Mouse (Mus musculus): ENCODE measurements around the gene Pdik1l. TPM values are rescaled to one million over a fixed set of nuclear protein-coding genes. Genes with fewer than 3 reads are reported as not detected.
A peak's percentile ranks its signal among the peaks of the same experiment; 100 is the strongest.
"Not testable (repeated sequence)": the region's sequence is repeated elsewhere in the genome, so short reads cannot be mapped to it uniquely, and the experiment has no call there.

The Pdik1l gene
- total and polyA plus RNA-seq, 3 experiments, result 4.0 to 53.2 (median 42.9) TPM

- Histone ChIP-seq H3K27me3 (ENCODE audit: insufficient read depth, low read length) (no peaks in the 10 kb centered on the region), H3K4me3 (ENCODE audit: low read depth, low read length) (peak overlapping the region; percentile 54), H3K4me1 (ENCODE audit: insufficient read depth, low read depth, low read length) (peaks cover 22% of the 10 kb centered on the region), H3K36me3 (replicated peaks) (peaks cover 29% of the 10 kb centered on the region), H3K9me3 (replicated peaks) (no peaks in the 10 kb centered on the region)
- no peak for TF ChIP-seq GATA2 (IDR thresholded peaks at IDR 0.05; ENCODE audit: borderline replicate concordance, low read depth, low read length)
- no peak for TF ChIP-seq TAL1 (conservative IDR thresholded peaks at IDR 0.05; ENCODE audit: low read depth, low read length)
- DNase-seq (ENCODE audit: low spot score), result no peak
- ATAC-seq (ENCODE audit: extremely low read depth, insufficient number of reproducible peaks, low FRiP score, poor library complexity, severe bottlenecking), result no peak
Observed at GRCm38 (mm10) chr4:134272731-134273416, 14.8 kb downstream of the Pdik1l start.

- Histone ChIP-seq H3K4me1 (ENCODE audit: insufficient read depth, low read depth, low read length) (peaks cover 22% of the 10 kb centered on the region), H3K36me3 (replicated peaks) (peaks cover 20% of the 10 kb centered on the region), H3K27me3 (ENCODE audit: insufficient read depth, low read length) (no peaks in the 10 kb centered on the region), H3K9me3 (replicated peaks) (no peaks in the 10 kb centered on the region), H3K4me3 (ENCODE audit: low read depth, low read length) (no peak overlapping the region)
- DNase-seq (ENCODE audit: low spot score), result no peak
- TF ChIP-seq TAL1 (conservative IDR thresholded peaks at IDR 0.05; ENCODE audit: low read depth, low read length) (no peak), GATA2 (IDR thresholded peaks at IDR 0.05; ENCODE audit: borderline replicate concordance, low read depth, low read length) (no peak), GATA1 (IDR thresholded peaks at IDR 0.05; ENCODE audit: borderline replicate concordance, low read length) (no peak), CTCF (IDR thresholded peaks at IDR 0.05; ENCODE audit: low read depth, low read length) (no peak), POLR2AphosphoS5 (IDR thresholded peaks at IDR 0.05; ENCODE audit: insufficient replicate concordance, low read depth, low read length) (no peak)
- ATAC-seq (ENCODE audit: extremely low read depth, insufficient number of reproducible peaks, low FRiP score, poor library complexity, severe bottlenecking), result no peak
Observed at GRCm38 (mm10) chr4:134271979-134272378, 15.7 kb downstream of the Pdik1l start.

GRCm38 (mm10) chr4:134269622-134270021 lies 18.1 kb downstream of the Pdik1l start:
- not testable (repeated sequence) for ATAC-seq (ENCODE audit: extremely low read depth, insufficient number of reproducible peaks, low FRiP score, poor library complexity, severe bottlenecking); H3K36me3 ChIP-seq (replicated peaks); H3K4me3 ChIP-seq (ENCODE audit: low read depth, low read length); H3K9me3 ChIP-seq (replicated peaks); H3K27me3 ChIP-seq (ENCODE audit: insufficient read depth, low read length); DNase-seq (ENCODE audit: low spot score)
- peaks cover 20% of the 10 kb centered on the region for H3K4me1 ChIP-seq (ENCODE audit: insufficient read depth, low read depth, low read length)
- TF ChIP-seq CTCF (IDR thresholded peaks at IDR 0.05; ENCODE audit: low read depth, low read length), result peak; percentile 19; the same call in 1 of the 2 replicates

- H3K4me1 ChIP-seq (ENCODE audit: insufficient read depth, low read depth, low read length), result peaks cover 13% of the 10 kb centered on the region
- H3K9me3 ChIP-seq (replicated peaks), result peaks cover 5% of the 10 kb centered on the region
- DNase-seq (ENCODE audit: low spot score), result no peak
- no peak for ATAC-seq (ENCODE audit: extremely low read depth, insufficient number of reproducible peaks, low FRiP score, poor library complexity, severe bottlenecking)
- H3K36me3 ChIP-seq (replicated peaks), result no peaks in the 10 kb centered on the region
- H3K4me3 ChIP-seq (ENCODE audit: low read depth, low read length), result no peak overlapping the region
- TF ChIP-seq GATA1 (IDR thresholded peaks at IDR 0.05; ENCODE audit: borderline replicate concordance, low read length) (no peak), GATA2 (IDR thresholded peaks at IDR 0.05; ENCODE audit: borderline replicate concordance, low read depth, low read length) (no peak), POLR2AphosphoS5 (IDR thresholded peaks at IDR 0.05; ENCODE audit: insufficient replicate concordance, low read depth, low read length) (no peak), TAL1 (conservative IDR thresholded peaks at IDR 0.05; ENCODE audit: low read depth, low read length) (no peak)
- H3K27me3 ChIP-seq (ENCODE audit: insufficient read depth, low read length), result peaks cover 12% of the 10 kb centered on the region
Observed at GRCm38 (mm10) chr4:134268102-134268655, 19.5 kb downstream of the Pdik1l start.

- TF ChIP-seq GATA1 (IDR thresholded peaks at IDR 0.05; ENCODE audit: borderline replicate concordance, low read length) (no peak), GATA2 (IDR thresholded peaks at IDR 0.05; ENCODE audit: borderline replicate concordance, low read depth, low read length) (no peak), POLR2AphosphoS5 (IDR thresholded peaks at IDR 0.05; ENCODE audit: insufficient replicate concordance, low read depth, low read length) (no peak), TAL1 (conservative IDR thresholded peaks at IDR 0.05; ENCODE audit: low read depth, low read length) (no peak), CTCF (IDR thresholded peaks at IDR 0.05; ENCODE audit: low read depth, low read length) (no peak)
Observed at GRCm38 (mm10) chr4:134265860-134266585, 21.7 kb downstream of the Pdik1l start.

GRCm38 (mm10) chr4:134263191-134263590 lies 24.5 kb downstream of the Pdik1l start:
- Histone ChIP-seq H3K27me3 (ENCODE audit: insufficient read depth, low read length) (peaks cover 31% of the 10 kb centered on the region), H3K4me1 (ENCODE audit: insufficient read depth, low read depth, low read length) (no peaks in the 10 kb centered on the region), H3K4me3 (ENCODE audit: low read depth, low read length) (no peak overlapping the region), H3K9me3 (replicated peaks) (peaks cover 8% of the 10 kb centered on the region), H3K36me3 (replicated peaks) (no peaks in the 10 kb centered on the region)
- TF ChIP-seq CTCF (IDR thresholded peaks at IDR 0.05; ENCODE audit: low read depth, low read length) (peak; percentile 76), GATA2 (IDR thresholded peaks at IDR 0.05; ENCODE audit: borderline replicate concordance, low read depth, low read length) (no peak)
- ATAC-seq (ENCODE audit: extremely low read depth, insufficient number of reproducible peaks, low FRiP score, poor library complexity, severe bottlenecking) (no peak), DNase-seq (ENCODE audit: low spot score) (no peak)

More at GRCm38 (mm10) chr4:134265860-134266585, 21.7 kb downstream of the Pdik1l start:
- Histone ChIP-seq H3K27me3 (ENCODE audit: insufficient read depth, low read length) (peaks cover 23% of the 10 kb centered on the region), H3K9me3 (replicated peaks) (peaks cover 8% of the 10 kb centered on the region), H3K36me3 (replicated peaks) (no peaks in the 10 kb centered on the region), H3K4me3 (ENCODE audit: low read depth, low read length) (no peak overlapping the region), H3K4me1 (ENCODE audit: insufficient read depth, low read depth, low read length) (no peaks in the 10 kb centered on the region)
- no peak for DNase-seq (ENCODE audit: low spot score)
- ATAC-seq (ENCODE audit: extremely low read depth, insufficient number of reproducible peaks, low FRiP score, poor library complexity, severe bottlenecking), result no peak
